Mouse (Mus musculus): Measurements from ENCODE around the gene Gtf2a2. TPM values are rescaled to one million over a fixed set of nuclear protein-coding genes. Genes with fewer than 3 reads are reported as not detected.

Gene Gtf2a2
- total RNA-seq (2014; rRNA removed): 104 and 116 TPM in 2 replicates
- polyA plus RNA-seq (2015; fragmentation: Nextera tagmentation; extraction: Ambion mirVana): 213 and 236 TPM in 2 replicates

- H3K9ac ChIP-seq (replicated peaks; ENCODE audit: low read length, poor library complexity, severe bottlenecking): peak within 1 kb of the TSS; percentile 87
- H3K4me2 ChIP-seq (ENCODE audit: low read depth, low read length, poor library complexity, severe bottlenecking): peak within 1 kb of the TSS; percentile 65
- DNase-seq (ENCODE audit: low spot score) (peak; percentile 94), ATAC-seq (ENCODE audit: low FRiP score) (peak; percentile 98)
- TF ChIP-seq CTCF (IDR thresholded peaks at IDR 0.05): no peak
- H3K27me3 ChIP-seq (ENCODE audit: insufficient read depth, low read length): no peaks in the 10 kb centered on the region
- peaks cover 5% of the 10 kb centered on the region for H3K4me1 ChIP-seq (ENCODE audit: insufficient read depth, low read length)
- H3K36me3 ChIP-seq (ENCODE audit: insufficient read depth, low read length): peaks cover 17% of the 10 kb centered on the region
- WGBS: under 1% methylated on average over 55 of the region's 57 CpGs
- peak within 1 kb of the TSS; percentile 94 for H3K27ac ChIP-seq (ENCODE audit: low read depth, low read length)
- no peaks in the 10 kb centered on the region for H3K9me3 ChIP-seq (ENCODE audit: low read length)
- peak within 1 kb of the TSS; percentile 92 for H3K4me3 ChIP-seq (ENCODE audit: low read depth, low read length)
These were observed at the start of gene Gtf2a2 for GRCm38 (mm10) chr9:70012408-70012901. TSS of gene Gtf2a2 (plus strand) at chr9:70012550.

- no peak overlapping the region for H3K4me2 ChIP-seq (ENCODE audit: low read depth, low read length, poor library complexity, severe bottlenecking)
- H3K27ac ChIP-seq (ENCODE audit: low read depth, low read length): no peak overlapping the region
- H3K4me1 ChIP-seq (ENCODE audit: insufficient read depth, low read length): no peaks in the 10 kb centered on the region
- no peaks in the 10 kb centered on the region for H3K36me3 ChIP-seq (ENCODE audit: insufficient read depth, low read length)
- no peak overlapping the region for H3K9ac ChIP-seq (replicated peaks; ENCODE audit: low read length, poor library complexity, severe bottlenecking)
- no peak overlapping the region for H3K4me3 ChIP-seq (ENCODE audit: low read depth, low read length)
- 81% methylated on average over 3 of the region's 3 CpGs for WGBS
- ATAC-seq (ENCODE audit: low FRiP score) (no peak), DNase-seq (ENCODE audit: low spot score) (no peak)
- H3K9me3 ChIP-seq (ENCODE audit: low read length): no peaks in the 10 kb centered on the region
- H3K27me3 ChIP-seq (ENCODE audit: insufficient read depth, low read length): no peaks in the 10 kb centered on the region
- TF ChIP-seq CTCF (IDR thresholded peaks at IDR 0.05): no peak
These were observed 48.0 kb upstream of the Gtf2a2 start for GRCm38 (mm10) chr9:69964370-69964769.

- H3K9ac ChIP-seq (replicated peaks; ENCODE audit: low read length, poor library complexity, severe bottlenecking): no peak overlapping the region
- H3K27ac ChIP-seq (ENCODE audit: low read depth, low read length): no peak overlapping the region
- no peaks in the 10 kb centered on the region for H3K27me3 ChIP-seq (ENCODE audit: insufficient read depth, low read length)
- no peak for DNase-seq (ENCODE audit: low spot score)
- no peak overlapping the region for H3K4me2 ChIP-seq (ENCODE audit: low read depth, low read length, poor library complexity, severe bottlenecking)
- 86% methylated on average over 1 of the region's 1 CpGs for WGBS
- no peak for TF ChIP-seq CTCF (IDR thresholded peaks at IDR 0.05)
- peaks cover 2% of the 10 kb centered on the region for H3K4me1 ChIP-seq (ENCODE audit: insufficient read depth, low read length)
- ATAC-seq (ENCODE audit: low FRiP score): no peak
- no peaks in the 10 kb centered on the region for H3K36me3 ChIP-seq (ENCODE audit: insufficient read depth, low read length)
- no peaks in the 10 kb centered on the region for H3K9me3 ChIP-seq (ENCODE audit: low read length)
- H3K4me3 ChIP-seq (ENCODE audit: low read depth, low read length): no peak overlapping the region
These were observed 26.8 kb upstream of the Gtf2a2 start for GRCm38 (mm10) chr9:69985526-69985925.

- Histone ChIP-seq H3K4me2 (ENCODE audit: low read depth, low read length, poor library complexity, severe bottlenecking) (no peak overlapping the region), H3K9me3 (ENCODE audit: low read length) (no peaks in the 10 kb centered on the region), H3K36me3 (ENCODE audit: insufficient read depth, low read length) (no peaks in the 10 kb centered on the region), H3K27ac (ENCODE audit: low read depth, low read length) (no peak overlapping the region), H3K4me3 (ENCODE audit: low read depth, low read length) (no peak overlapping the region), H3K9ac (replicated peaks; ENCODE audit: low read length, poor library complexity, severe bottlenecking) (no peak overlapping the region), H3K4me1 (ENCODE audit: insufficient read depth, low read length) (peaks cover 5% of the 10 kb centered on the region), H3K27me3 (ENCODE audit: insufficient read depth, low read length) (no peaks in the 10 kb centered on the region)
- WGBS: 81% methylated on average over 10 of the region's 10 CpGs
- DNase-seq (ENCODE audit: low spot score) (no peak), ATAC-seq (ENCODE audit: low FRiP score) (no peak)
- TF ChIP-seq CTCF (IDR thresholded peaks at IDR 0.05): no peak
These were observed 26.3 kb upstream of the Gtf2a2 start for GRCm38 (mm10) chr9:69986063-69986462.

GRCm38 (mm10) chr9:69986571-69986970, 25.8 kb upstream of the Gtf2a2 start:
- no peak overlapping the region for H3K4me3 ChIP-seq (ENCODE audit: low read depth, low read length)
- 90% methylated on average over 5 of the region's 5 CpGs for WGBS
- H3K4me1 ChIP-seq (ENCODE audit: insufficient read depth, low read length): peaks cover 5% of the 10 kb centered on the region
- no peak overlapping the region for H3K9ac ChIP-seq (replicated peaks; ENCODE audit: low read length, poor library complexity, severe bottlenecking)
- H3K4me2 ChIP-seq (ENCODE audit: low read depth, low read length, poor library complexity, severe bottlenecking): no peak overlapping the region
- no peak for ATAC-seq (ENCODE audit: low FRiP score)
- no peak for DNase-seq (ENCODE audit: low spot score)
- no peak for TF ChIP-seq CTCF (IDR thresholded peaks at IDR 0.05)
- no peaks in the 10 kb centered on the region for H3K27me3 ChIP-seq (ENCODE audit: insufficient read depth, low read length)
- H3K27ac ChIP-seq (ENCODE audit: low read depth, low read length): no peak overlapping the region
- no peaks in the 10 kb centered on the region for H3K9me3 ChIP-seq (ENCODE audit: low read length)
- no peaks in the 10 kb centered on the region for H3K36me3 ChIP-seq (ENCODE audit: insufficient read depth, low read length)

- no peak overlapping the region for H3K4me2 ChIP-seq (ENCODE audit: low read depth, low read length, poor library complexity, severe bottlenecking)
- H3K27me3 ChIP-seq (ENCODE audit: insufficient read depth, low read length): no peaks in the 10 kb centered on the region
- DNase-seq (ENCODE audit: low spot score) (peak; percentile 78), ATAC-seq (ENCODE audit: low FRiP score) (no peak)
- WGBS: under 1% methylated on average over 3 of the region's 3 CpGs
- no peaks in the 10 kb centered on the region; the same call in 1 of the 2 replicates for H3K36me3 ChIP-seq (ENCODE audit: insufficient read depth, low read length)
- H3K4me3 ChIP-seq (ENCODE audit: low read depth, low read length): no peak overlapping the region
- H3K27ac ChIP-seq (ENCODE audit: low read depth, low read length): no peak overlapping the region
- peaks cover 5% of the 10 kb centered on the region for H3K4me1 ChIP-seq (ENCODE audit: insufficient read depth, low read length)
- peak; percentile 89 for TF ChIP-seq CTCF (IDR thresholded peaks at IDR 0.05)
- H3K9ac ChIP-seq (replicated peaks; ENCODE audit: low read length, poor library complexity, severe bottlenecking): no peak overlapping the region
- H3K9me3 ChIP-seq (ENCODE audit: low read length): no peaks in the 10 kb centered on the region
These were observed 24.8 kb upstream of the Gtf2a2 start for GRCm38 (mm10) chr9:69987579-69987978.

Measured in midbrain, postnatal 0 days (tissue).